Mouse (Mus musculus) adrenal gland, postnatal 25 days (tissue): Measurements from ENCODE around the gene Sult6b2. TPM values are rescaled to one million over a fixed set of nuclear protein-coding genes. Genes with fewer than 3 reads are reported as not detected.

Experiments used
- DNase-seq: peaks from one replicate; pipeline ENCODE4 v3.0.0; 2021; ENCODE audit warnings: mixed read lengths
- total RNA-seq: library from RNA; stranded (reverse); gene quantifications from 2 replicates; pipeline ENCODE4 v1.2.3, GENCODE M21; 2021

Gene Sult6b2
- total RNA-seq, 1 experiment from 2014 or later = not detected

- DNase-seq = no peak
Measured at GRCm38 (mm10) chr6:142810239-142810638, 5.9 kb upstream of the Sult6b2 start.

DNA sequence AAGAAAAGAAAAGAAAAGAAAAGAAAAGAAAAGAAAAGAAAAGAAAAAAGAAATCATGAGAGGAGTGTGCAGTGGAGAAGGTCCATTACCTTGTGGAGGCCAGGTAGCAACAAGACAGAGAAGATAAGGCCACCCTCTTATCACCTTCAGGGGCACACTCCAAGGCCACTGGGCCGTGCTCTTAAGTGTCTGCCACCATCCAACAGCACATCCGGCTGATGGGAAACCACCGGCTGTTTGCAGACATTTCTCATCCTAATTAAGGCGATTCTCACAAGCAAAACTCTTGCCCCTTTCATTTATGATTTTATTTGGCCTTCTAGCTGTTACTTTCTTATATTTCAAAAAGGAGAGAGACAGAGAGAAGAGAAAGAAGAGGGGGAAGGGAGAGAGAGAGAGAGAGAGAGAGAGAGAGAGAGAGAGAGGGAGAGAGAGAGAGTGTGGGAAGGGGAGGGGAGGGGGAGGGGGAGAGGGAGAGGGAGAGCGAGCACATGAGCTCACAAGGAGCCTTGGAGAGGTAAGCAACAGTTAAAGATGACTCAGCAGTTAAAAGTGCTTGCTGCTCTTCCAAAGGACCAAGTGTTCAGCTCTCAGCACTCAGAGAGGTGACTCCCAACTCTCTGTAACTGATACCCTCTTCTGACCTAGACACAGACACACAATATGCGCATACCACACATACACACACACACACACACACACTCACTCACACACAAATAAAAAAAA, 5.2 kb upstream of the Sult6b2 start:
- DNase-seq = no peak

DNA sequence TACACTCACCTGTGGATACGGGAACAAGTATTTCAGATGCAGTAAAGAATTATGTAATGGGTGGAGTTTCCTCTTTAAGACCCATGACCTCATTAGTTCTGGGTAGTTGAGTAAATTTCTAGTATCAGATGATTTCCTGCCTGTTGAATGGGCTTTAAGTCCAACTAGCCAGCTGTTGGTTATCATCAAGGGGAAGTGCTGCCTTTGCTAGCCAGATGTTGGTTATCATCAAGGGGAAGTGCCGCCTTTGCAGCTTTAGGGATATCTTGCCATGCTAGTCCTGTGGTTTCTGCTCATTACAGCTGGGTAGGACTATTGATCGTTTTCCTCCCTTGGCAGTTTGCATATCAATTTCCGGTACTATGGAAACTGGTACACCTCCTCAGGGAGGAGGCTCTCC, 2.0 kb upstream of the Sult6b2 start:
- DNase-seq = no peak

DNA sequence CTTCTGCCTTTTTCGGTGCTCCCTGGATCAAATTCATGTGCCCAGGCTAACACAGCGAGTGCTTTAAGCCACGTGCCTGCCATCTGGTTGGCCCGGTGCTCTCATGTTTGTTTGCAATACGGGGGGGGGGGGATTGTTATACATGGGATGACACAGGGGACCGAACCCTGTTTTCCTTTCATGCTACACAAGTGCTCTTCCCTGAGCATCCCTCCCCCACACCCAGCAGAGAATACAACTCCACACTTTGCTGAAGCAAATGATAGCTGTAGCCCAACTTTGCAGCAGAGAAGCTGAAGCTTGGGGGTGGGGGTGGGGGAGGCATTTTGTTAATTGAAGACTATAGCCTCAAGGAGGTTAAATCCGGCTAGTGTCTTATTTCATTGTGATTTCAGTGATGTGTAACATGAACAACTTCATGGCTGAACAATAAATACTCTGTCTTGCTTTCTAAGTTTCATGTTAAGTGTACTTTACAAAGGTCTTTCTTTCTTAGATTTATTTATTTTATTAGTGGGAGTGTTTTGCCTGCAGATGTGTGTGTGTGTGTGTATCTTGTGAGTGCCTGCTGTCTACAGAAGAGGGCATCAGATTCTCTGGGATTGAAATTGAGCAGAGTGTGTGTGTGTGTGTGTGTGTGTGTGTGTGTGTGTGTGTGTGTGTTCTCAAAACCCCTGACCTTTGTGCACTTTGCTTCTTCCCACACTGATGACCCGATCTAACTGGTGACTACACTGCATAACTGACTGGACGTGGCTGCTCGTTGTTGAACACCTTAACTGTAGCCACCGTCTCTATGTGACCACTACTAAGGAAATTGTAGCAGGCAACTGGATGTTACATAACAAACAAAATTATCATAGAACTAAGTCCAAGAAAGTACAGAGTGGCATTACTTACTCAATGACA, 1.4 kb downstream of the Sult6b2 start:
- DNase-seq = no peak

DNA sequence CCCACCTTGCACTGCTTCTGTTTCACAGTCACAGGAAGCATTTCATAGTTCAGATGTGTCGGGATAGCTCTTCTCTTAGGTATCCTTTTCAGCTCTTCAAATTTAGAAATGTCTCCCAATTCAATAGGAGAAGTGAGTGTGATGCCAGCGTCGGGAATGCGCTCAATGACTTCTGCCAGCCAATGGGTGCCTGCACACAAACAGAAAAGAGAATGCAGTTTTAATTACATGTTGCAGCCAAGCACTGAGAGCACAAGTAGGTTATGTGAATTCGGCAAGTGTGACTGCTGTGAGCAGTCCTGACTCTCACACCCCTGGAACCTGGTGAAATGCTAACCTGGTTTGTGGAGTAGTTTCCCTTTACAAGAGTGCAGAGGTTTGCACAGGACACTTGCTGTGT, 2.6 kb downstream of the Sult6b2 start:
- no peak for DNase-seq

GRCm38 (mm10) chr6:142799704-142800374, 4.5 kb downstream of the Sult6b2 start:
- DNase-seq = no peak

DNA sequence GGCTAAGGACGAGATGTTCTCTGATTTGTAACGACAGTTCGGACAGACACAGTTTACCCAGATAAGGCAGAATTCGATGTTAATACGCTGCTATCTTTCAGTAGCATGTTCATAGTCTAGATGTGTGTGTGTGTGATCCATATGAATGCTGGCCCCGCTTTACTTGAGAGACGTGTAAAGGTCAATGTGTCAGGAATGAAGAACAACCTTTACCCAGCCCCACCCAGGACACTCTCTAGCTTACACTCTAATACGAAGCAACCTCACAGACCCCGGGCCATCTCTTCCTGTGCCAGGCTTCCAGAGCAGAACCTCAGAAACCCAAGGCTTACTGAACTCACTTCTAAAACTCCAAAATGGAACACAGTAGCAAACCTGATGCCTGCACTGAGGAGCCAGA, 5.5 kb downstream of the Sult6b2 start:
- DNase-seq = no peak

DNA sequence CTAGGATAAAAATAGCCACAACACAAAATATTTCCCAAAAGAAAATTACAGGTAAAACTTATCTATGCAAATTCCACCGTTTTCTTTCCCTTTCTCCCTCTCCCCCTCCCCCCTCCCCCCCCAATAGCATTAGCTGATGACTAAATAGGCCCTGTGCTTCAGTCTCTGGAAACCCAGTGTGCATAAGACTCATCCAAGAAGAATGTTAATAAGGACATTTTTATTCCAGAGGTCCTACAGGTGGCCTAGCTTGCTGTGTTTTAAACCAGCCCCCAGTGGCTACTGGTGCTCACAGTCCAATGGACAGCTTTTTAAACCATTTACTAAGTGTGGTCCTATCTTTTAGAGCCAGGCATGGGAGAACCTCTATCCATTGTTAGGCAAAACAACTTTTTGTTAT, 6.3 kb downstream of the Sult6b2 start:
- DNase-seq = no peak

DNA sequence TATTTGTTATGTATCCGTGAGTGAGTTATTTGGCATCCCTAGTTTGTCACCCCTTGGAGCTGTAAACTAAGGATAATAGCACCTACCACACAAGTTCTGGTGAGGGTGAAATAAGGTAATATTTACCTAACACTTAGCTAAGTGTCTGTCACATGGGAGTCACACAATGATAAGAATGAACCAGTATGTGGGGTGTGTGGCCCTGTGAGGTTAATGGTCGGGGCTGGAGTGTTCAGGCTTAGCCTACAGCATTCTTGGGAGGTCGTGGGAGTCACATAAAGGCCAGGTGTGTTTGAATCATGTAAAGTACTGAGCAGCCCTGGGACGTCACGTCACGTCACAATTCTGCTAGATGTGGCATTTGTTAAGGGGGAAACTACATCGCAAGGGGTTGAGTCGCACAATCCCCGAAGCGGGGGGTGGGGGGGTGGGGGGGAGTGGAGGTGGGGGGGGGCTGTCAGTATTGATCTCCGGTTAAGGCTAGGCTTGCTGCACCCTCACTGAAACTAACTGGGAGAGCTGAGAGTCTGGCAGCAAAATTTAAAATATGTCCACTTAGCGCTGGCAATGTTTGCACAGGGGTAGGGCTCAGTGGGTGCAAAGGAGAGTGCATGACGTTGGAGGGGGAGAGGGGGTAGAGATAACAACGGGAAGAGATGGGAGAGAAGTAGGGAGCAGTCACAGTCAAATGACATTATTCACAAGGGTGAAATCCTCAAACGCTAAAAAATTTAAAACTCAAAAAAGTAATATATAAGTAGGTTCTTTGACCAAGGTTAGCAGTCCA, 8.5 kb downstream of the Sult6b2 start:
- DNase-seq = no peak

DNA sequence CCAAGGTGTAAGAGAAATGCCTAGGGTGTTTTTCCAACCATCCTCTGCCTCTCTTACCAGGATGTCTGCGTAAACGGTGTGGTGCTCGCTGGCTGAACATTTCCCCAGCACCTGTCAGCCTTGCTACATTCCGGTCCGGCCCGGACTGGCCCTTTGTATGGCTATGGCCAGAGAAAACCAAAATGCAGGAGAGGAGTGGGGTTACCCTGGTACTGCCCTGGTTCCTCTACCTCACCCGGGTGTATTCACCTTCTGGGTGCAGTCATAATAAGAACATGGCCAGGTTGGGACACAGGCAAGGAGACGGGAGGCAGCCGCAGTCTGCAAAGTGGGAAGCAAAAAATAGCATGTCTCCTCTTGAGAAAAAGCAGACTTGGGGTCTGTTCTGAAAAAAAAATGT, 9.2 kb downstream of the Sult6b2 start:
- no peak for DNase-seq

- no peak for DNase-seq
Measured at GRCm38 (mm10) chr6:142793468-142793867, 10.8 kb downstream of the Sult6b2 start.

- DNase-seq = no peak
Measured at GRCm38 (mm10) chr6:142792241-142792968, 11.9 kb downstream of the Sult6b2 start.

DNA sequence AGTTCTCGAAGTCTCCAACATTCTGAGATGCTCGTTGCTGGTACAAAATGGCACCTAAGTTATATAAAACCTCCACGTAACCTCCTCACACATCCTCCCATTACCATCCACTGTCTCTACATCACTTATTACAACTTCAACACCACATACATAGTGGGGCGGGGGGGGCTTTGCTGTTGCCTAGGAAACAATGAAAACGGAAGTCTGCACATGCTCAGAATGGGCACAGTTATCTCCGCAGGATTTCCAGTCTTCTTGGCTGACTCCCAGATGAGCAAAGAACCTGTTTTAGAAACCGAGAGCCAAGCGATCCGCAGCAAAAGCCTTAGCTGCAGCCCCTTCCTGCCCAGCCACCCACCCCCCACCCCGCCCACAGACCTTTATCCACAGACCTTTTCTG, 14.6 kb downstream of the Sult6b2 start:
- no peak for DNase-seq

GRCm38 (mm10) chr6:142788042-142788987, 16.0 kb downstream of the Sult6b2 start:
- DNase-seq = peak; percentile 9

- DNase-seq = no peak
Measured at GRCm38 (mm10) chr6:142786106-142786505, 18.2 kb downstream of the Sult6b2 start.

GRCm38 (mm10) chr6:142785343-142785742, 19.0 kb downstream of the Sult6b2 start:
- peak; percentile 13 for DNase-seq

- DNase-seq = no peak
Measured at GRCm38 (mm10) chr6:142781286-142781685, 23.0 kb downstream of the Sult6b2 start.

DNA sequence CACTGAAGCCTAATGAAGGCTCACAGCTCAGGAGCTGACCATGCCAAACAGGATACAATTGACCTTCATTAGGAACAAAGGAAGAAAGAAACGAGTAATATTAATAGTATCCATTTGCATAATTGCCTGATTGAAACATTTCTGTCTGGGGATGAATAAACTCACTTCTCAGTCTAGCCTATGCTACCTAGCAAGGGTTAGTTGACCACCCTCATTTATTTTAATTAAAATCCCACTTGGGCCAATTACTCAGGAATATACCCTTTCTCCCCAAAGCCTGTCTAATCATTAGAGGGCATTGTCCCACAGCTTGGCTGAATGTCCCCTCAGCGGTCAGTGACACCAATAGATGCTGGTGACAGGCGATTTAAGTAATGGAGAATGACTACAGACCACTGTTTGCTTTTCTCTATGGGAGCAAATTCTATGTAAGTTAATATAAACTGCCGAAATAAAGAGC, 23.7 kb downstream of the Sult6b2 start:
- DNase-seq = no peak

GRCm38 (mm10) chr6:142779812-142780573, 24.3 kb downstream of the Sult6b2 start:
- no peak for DNase-seq
